Mouse (Mus musculus) spleen, postnatal 4 days (tissue): ENCODE results near the gene Kank3.

ENCODE experiments used
- DNase-seq, 2 experiments: peaks; one replicate each; pipeline ENCODE4 v3.0.0; 2022; ENCODE audit warnings: low spot score in 2 of 2

Kank3 gene

DNA sequence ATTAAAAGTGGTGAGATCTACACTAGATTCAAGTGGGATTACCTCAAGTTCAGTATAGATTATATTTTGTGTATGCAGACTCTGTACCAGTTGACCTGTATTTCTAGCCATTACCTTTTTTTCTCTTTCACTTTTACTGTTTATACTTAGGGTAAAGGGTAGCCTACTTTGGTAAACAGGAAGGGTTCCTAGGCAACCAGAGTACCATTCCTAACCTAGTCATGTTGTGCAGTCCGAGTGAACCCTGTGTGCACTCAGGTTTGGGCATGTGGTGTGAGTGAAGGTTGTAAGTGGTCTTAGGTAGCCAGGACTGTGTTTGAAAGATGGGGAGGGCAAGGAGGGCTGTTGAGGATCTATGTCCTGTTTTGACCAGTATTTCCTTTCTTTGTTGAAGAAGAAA, 41.0 kb downstream of the Kank3 start:
- DNase-seq = no peak

DNA sequence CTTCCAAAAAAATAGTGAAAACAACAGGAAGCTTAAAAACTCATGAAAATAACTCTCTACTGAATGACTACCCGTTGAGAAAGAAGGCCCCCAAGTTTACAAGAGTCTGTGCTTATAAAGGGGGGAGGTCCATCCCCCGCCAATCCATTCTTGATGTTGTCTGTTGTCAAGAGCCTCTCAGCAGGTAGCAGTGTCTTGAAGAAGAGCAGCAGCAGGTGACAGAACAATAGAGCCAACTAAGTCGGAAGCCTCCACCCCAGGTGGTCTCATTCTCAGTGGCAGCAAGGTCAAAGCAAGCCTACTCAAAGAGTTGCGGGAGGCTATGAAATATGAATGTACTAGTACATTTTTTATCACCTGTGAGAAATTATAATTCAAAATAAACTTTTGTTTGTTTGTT, 47.5 kb downstream of the Kank3 start:
- no peak for DNase-seq

DNA sequence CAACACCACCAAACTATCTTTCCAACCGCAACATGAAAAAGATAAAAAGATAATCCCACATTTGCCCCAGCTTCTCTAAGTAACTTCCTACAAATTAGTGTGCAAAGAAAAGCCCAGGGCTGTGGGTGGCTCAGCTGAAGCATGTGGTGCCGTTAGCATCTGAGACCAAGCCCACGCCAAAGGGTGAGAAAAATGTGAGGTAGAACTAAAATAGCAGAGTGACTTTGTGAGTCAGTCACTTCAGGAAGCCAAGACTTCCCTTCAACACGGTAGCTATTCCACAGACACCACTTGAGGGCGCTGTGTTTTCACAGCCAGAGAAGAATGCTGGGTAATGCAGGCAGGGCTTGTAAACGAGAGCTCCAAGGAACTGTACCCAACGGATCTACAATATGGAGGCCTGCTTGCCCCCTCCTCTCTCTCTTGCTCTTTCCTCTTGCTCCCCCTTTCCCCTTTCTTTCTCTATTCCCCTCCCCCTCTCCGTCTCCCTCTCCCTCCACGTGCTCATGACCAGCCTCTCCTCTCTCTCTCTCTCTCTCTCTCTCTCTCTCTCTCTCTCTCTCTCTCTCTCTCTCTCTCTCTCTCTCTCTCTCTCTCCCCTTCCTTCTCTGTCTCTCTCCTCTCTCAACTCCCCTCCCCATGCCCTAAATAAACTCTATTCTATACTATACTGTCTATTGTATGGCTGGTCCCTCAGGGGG, 55.2 kb downstream of the Kank3 start:
- DNase-seq = peak; percentile 65 to 84
